Mouse (Mus musculus): Measurements from ENCODE around the gene Ptprd. TPM values are rescaled to one million over a fixed set of nuclear protein-coding genes. Genes with fewer than 3 reads are reported as not detected.

Ptprd gene
- polyA plus RNA-seq, 1 experiment: 0.15 TPM

DNA sequence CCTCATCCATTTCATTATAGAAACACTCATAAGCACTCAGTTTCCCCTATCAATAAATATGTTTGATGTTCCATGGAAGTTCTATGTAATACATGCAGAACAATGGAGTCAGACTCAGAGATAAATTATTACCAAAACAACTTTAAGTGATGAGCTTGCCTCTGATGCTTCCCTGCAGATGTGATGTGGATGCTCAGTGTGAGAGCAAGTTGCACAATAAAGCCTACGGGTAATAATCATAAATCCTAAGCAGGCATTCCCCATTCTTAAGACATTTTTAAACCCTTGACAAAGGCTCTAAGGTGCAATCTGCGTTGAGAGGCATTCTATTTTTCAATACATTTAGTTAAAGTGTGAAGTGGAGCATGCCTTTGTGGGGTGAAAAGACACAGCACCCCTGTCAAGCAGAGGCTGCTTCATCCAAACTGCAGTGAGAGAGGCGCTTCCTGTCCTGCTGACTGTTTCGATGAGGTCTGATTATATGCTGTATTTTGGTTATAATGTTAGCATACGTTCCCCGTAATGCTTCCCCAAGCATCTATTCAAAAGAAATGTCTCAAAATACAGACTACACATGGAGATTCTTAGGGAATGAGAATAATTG is 969.8 kb downstream of the Ptprd start:
- H3K36me3 ChIP-seq (ENCODE audit: control insufficient read depth, insufficient read depth, low read length): no peaks in the 10 kb centered on the region
- no peak for DNase-seq (ENCODE audit: low read depth in 1 of 2, low spot score in 2 of 2)
- 80% methylated on average over 6 of the region's 6 CpGs for WGBS
- no peaks in the 10 kb centered on the region for H3K4me1 ChIP-seq (ENCODE audit: control insufficient read depth, insufficient read depth, insufficient read length)
- no peak overlapping the region for H3K27ac ChIP-seq (ENCODE audit: insufficient read depth, low read length)
- no peak overlapping the region for H3K4me3 ChIP-seq (ENCODE audit: extremely low read depth, insufficient read depth, insufficient read length)
- H3K27me3 ChIP-seq (ENCODE audit: control insufficient read depth, insufficient read depth, low read length): no peaks in the 10 kb centered on the region
- no peak for TF ChIP-seq CTCF (IDR thresholded peaks at IDR 0.05; ENCODE audit: extremely low read depth, insufficient read depth, insufficient read length, insufficient replicate concordance)
- no peak for TF ChIP-seq POLR2A (IDR thresholded peaks at IDR 0.05; ENCODE audit: low read depth, low read length)

DNA sequence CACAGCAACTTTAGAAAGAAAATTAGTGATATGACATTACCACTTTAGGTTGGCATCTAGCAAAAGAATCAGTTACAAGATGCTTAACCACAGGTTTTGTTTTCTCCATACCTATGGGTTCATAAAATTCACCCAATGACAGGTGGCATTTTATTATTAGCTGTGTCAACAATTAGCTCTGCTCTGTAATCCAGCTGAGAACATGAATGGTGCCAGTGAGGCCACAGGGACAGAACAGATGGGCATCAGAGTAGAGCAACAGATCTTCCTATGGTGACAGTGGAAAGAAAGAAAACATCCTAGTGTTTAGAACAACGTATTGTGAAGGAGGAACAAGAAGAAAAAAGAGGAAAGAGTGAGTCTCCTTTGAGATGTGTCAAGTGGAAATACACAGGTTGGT is 973.6 kb downstream of the Ptprd start:
- Histone ChIP-seq H3K27ac (ENCODE audit: insufficient read depth, low read length) (no peak overlapping the region), H3K4me3 (ENCODE audit: extremely low read depth, insufficient read depth, insufficient read length) (no peak overlapping the region), H3K4me1 (ENCODE audit: control insufficient read depth, insufficient read depth, insufficient read length) (no peaks in the 10 kb centered on the region), H3K27me3 (ENCODE audit: control insufficient read depth, insufficient read depth, low read length) (no peaks in the 10 kb centered on the region), H3K36me3 (ENCODE audit: control insufficient read depth, insufficient read depth, low read length) (no peaks in the 10 kb centered on the region)
- WGBS: 53% methylated on average over 1 of the region's 1 CpGs
- no peak for DNase-seq (ENCODE audit: low read depth in 1 of 2, low spot score in 2 of 2)
- TF ChIP-seq CTCF (IDR thresholded peaks at IDR 0.05; ENCODE audit: extremely low read depth, insufficient read depth, insufficient read length, insufficient replicate concordance) (no peak), POLR2A (IDR thresholded peaks at IDR 0.05; ENCODE audit: low read depth, low read length) (no peak)

DNA sequence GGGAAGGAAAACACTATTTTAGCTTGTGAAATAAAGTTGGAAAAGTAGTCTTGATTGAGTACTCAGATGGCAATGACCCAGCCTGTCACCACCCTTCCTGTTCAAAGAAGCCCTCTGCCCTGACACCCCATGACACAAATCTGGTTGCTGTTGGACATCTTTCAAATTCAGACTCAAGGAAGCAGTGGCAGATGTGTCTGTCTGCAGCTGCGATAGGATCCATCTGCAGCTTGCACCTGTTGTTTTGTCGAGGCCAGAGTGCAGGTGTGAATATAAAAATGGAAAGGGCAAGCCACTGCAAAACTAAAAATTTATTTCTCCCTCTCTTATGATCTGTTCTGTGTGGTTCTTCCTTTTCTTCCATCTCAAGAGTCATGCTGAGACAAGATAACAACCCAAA is 978.5 kb downstream of the Ptprd start:
- Histone ChIP-seq H3K27ac (ENCODE audit: insufficient read depth, low read length) (no peak overlapping the region), H3K27me3 (ENCODE audit: control insufficient read depth, insufficient read depth, low read length) (no peaks in the 10 kb centered on the region), H3K4me1 (ENCODE audit: control insufficient read depth, insufficient read depth, insufficient read length) (no peaks in the 10 kb centered on the region), H3K36me3 (ENCODE audit: control insufficient read depth, insufficient read depth, low read length) (no peaks in the 10 kb centered on the region), H3K4me3 (ENCODE audit: extremely low read depth, insufficient read depth, insufficient read length) (no peak overlapping the region)
- no peak for DNase-seq (ENCODE audit: low read depth in 1 of 2, low spot score in 2 of 2)
- WGBS: 70% methylated on average over 2 of the region's 2 CpGs
- TF ChIP-seq CTCF (IDR thresholded peaks at IDR 0.05; ENCODE audit: extremely low read depth, insufficient read depth, insufficient read length, insufficient replicate concordance): no peak
- no peak for TF ChIP-seq POLR2A (IDR thresholded peaks at IDR 0.05; ENCODE audit: low read depth, low read length)

DNA sequence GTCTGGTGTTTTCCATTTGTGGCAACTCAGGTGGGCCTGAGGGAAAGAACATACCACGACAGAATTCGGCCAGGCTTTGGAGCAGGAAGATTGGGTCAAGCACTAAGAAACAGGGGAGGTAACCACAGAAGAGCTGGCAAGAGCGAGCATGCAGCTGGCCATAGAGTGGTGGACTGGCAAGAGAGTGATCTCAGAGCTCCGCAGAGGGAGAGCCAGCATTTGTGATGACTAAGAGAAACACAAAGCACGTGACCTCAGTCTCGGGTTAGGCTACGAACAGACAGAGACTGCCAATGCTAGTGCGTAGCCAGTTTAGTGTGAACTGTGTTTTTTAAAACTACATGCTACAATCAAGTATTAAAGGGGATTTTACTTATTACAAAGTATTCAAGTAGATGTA is 1042.9 kb downstream of the Ptprd start:
- Histone ChIP-seq H3K36me3 (ENCODE audit: control insufficient read depth, insufficient read depth, low read length) (no peaks in the 10 kb centered on the region), H3K4me1 (ENCODE audit: control insufficient read depth, insufficient read depth, insufficient read length) (no peaks in the 10 kb centered on the region), H3K27me3 (ENCODE audit: control insufficient read depth, insufficient read depth, low read length) (no peaks in the 10 kb centered on the region), H3K27ac (ENCODE audit: insufficient read depth, low read length) (no peak overlapping the region), H3K4me3 (ENCODE audit: extremely low read depth, insufficient read depth, insufficient read length) (no peak overlapping the region)
- no peak for TF ChIP-seq POLR2A (IDR thresholded peaks at IDR 0.05; ENCODE audit: low read depth, low read length)
- TF ChIP-seq CTCF (IDR thresholded peaks at IDR 0.05; ENCODE audit: extremely low read depth, insufficient read depth, insufficient read length, insufficient replicate concordance): no peak
- DNase-seq (ENCODE audit: low read depth in 1 of 2, low spot score in 2 of 2): no peak
- 89% methylated on average over 8 of the region's 8 CpGs for WGBS

DNA sequence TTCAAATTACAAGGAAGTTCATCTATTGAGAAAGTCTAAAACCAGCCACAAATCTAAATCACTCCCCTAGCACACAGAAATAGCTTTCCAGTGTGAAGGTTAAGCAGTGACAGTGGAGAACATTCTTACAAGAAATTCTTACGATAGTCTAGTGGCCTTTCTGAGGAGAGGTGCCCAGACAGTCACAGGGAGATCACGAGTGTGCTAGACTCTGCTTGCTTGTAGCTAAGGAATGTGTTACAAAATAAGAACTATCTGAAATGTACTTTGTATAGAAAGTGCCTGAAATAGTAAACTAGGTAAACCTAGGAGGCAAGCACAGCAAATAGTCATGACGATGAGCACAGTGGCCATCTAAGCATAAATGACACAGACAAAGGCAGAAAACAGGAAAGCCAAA is 1054.2 kb downstream of the Ptprd start:
- TF ChIP-seq POLR2A (IDR thresholded peaks at IDR 0.05; ENCODE audit: low read depth, low read length): no peak
- TF ChIP-seq CTCF (IDR thresholded peaks at IDR 0.05; ENCODE audit: extremely low read depth, insufficient read depth, insufficient read length, insufficient replicate concordance): no peak
- no peak overlapping the region for H3K4me3 ChIP-seq (ENCODE audit: extremely low read depth, insufficient read depth, insufficient read length)
- no peaks in the 10 kb centered on the region for H3K27me3 ChIP-seq (ENCODE audit: control insufficient read depth, insufficient read depth, low read length)
- H3K27ac ChIP-seq (ENCODE audit: insufficient read depth, low read length): no peak overlapping the region
- no peak for DNase-seq (ENCODE audit: low read depth in 1 of 2, low spot score in 2 of 2)
- WGBS: 86% methylated on average over 3 of the region's 3 CpGs
- H3K4me1 ChIP-seq (ENCODE audit: control insufficient read depth, insufficient read depth, insufficient read length): no peaks in the 10 kb centered on the region
- no peaks in the 10 kb centered on the region for H3K36me3 ChIP-seq (ENCODE audit: control insufficient read depth, insufficient read depth, low read length)

DNA sequence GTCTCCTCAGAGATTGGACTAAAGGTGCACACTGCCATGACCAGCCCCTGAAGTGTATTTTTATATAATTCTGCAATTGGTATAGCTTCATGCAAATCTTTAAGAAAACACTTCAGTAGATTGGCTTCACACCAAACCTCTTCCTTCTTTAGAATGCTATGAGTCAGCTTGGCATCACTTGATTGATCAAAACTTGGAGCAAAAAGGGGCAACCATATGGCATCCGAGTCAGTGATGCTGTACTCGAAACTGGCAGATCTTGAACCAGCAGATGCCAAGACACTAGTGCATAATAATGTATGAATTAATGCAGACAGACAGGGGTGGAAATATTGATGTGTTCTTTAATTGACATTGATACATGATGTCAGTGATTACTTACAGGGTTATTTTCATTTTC is 1056.2 kb downstream of the Ptprd start:
- H3K27me3 ChIP-seq (ENCODE audit: control insufficient read depth, insufficient read depth, low read length): no peaks in the 10 kb centered on the region
- H3K27ac ChIP-seq (ENCODE audit: insufficient read depth, low read length): no peak overlapping the region
- H3K36me3 ChIP-seq (ENCODE audit: control insufficient read depth, insufficient read depth, low read length): no peaks in the 10 kb centered on the region
- H3K4me1 ChIP-seq (ENCODE audit: control insufficient read depth, insufficient read depth, insufficient read length): no peaks in the 10 kb centered on the region
- no peak for TF ChIP-seq CTCF (IDR thresholded peaks at IDR 0.05; ENCODE audit: extremely low read depth, insufficient read depth, insufficient read length, insufficient replicate concordance)
- TF ChIP-seq POLR2A (IDR thresholded peaks at IDR 0.05; ENCODE audit: low read depth, low read length): no peak
- 73% methylated on average over 2 of the region's 2 CpGs for WGBS
- H3K4me3 ChIP-seq (ENCODE audit: extremely low read depth, insufficient read depth, insufficient read length): no peak overlapping the region
- DNase-seq (ENCODE audit: low read depth in 1 of 2, low spot score in 2 of 2): no peak

DNA sequence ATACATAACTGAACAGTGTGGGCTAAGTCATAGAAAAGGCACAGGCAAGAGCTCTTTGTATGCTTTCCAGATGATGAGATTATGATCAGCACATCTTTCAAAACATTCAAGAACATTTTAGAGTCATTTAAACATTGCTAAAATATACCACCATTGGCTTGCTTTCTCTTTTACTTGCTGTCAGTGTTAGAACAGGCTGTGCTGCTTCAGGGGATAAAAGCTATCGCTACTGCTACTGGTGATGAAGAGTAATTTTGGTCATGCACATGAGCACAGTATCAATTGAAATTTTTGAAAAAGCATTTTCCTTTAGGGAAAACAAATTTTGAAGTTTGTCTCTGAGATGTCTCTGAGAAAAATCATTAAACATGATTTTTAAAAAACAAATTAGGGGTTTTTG is 1056.7 kb downstream of the Ptprd start:
- Histone ChIP-seq H3K4me3 (ENCODE audit: extremely low read depth, insufficient read depth, insufficient read length) (no peak overlapping the region), H3K27me3 (ENCODE audit: control insufficient read depth, insufficient read depth, low read length) (no peaks in the 10 kb centered on the region), H3K36me3 (ENCODE audit: control insufficient read depth, insufficient read depth, low read length) (no peaks in the 10 kb centered on the region), H3K27ac (ENCODE audit: insufficient read depth, low read length) (no peak overlapping the region), H3K4me1 (ENCODE audit: control insufficient read depth, insufficient read depth, insufficient read length) (no peaks in the 10 kb centered on the region)
- no peak for DNase-seq (ENCODE audit: low read depth in 1 of 2, low spot score in 2 of 2)
- TF ChIP-seq POLR2A (IDR thresholded peaks at IDR 0.05; ENCODE audit: low read depth, low read length) (no peak), CTCF (IDR thresholded peaks at IDR 0.05; ENCODE audit: extremely low read depth, insufficient read depth, insufficient read length, insufficient replicate concordance) (no peak)
- 90% methylated on average over 1 of the region's 1 CpGs for WGBS
